Mouse (Mus musculus): ENCODE measurements at regions not wholly inside any gene's neighbourhood (a gene's known extent, or its start where the extent isn't known, plus 50 kb on each side); places are given as distances from the start of the nearest gene placed in this dataset.

DNA sequence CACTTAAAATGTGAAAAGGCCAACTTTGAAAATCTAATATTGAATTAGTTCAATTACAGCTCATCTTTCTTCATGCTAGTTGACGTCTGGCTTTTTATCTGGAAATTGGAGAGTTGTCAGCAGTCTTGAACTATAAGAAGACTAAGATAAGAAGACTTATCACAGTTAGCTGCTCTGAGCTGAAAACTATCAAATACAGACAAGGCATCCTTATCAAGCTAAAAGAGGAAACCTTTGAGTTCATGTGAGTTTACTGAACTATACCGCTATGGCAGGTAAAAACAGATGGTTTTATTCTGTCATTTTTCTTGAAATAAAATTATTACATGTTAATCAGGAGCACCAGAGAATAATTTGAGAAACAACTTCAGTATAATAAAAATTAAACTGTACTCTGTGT is 735.2 kb upstream of the Marcks start:
- TF ChIP-seq CTCF (IDR thresholded peaks at IDR 0.05; ENCODE audit: low read depth) (no peak), EP300 (IDR thresholded peaks at IDR 0.05; ENCODE audit: low read depth) (no peak)
